Mouse (Mus musculus) CH12.LX (cell line): ENCODE measurements around the gene Krtap3-2.

Experiments used
- CTCF ChIP-seq, 2 experiments: IDR thresholded peaks in 1 of 2; conservative IDR thresholded peaks in 1 of 2; 2 replicates each; pipeline ENCODE4 v1.5.1; 2011 to 2012; ENCODE audit warnings: low read depth in 2 of 2, low read length in 2 of 2, improper control_type of control experiment in 1 of 2, inconsistent platforms in 1 of 2, mild to moderate bottlenecking in 1 of 2, moderate library complexity in 1 of 2
- E2F4 ChIP-seq: IDR thresholded peaks from 2 replicates; pipeline ENCODE4 v1.6.1; 2011; ENCODE audit warnings: low read depth, low read length, improper control_type of control experiment; ENCODE audit not compliant: insufficient replicate concordance
- ELF1 ChIP-seq: IDR thresholded peaks from 2 replicates; pipeline ENCODE4 v1.6.1; 2014; ENCODE audit warnings: low read depth, mild to moderate bottlenecking, inconsistent platforms, low read length, improper control_type of control experiment
- EP300 ChIP-seq: IDR thresholded peaks from 2 replicates; pipeline ENCODE4 v1.6.1; 2011; ENCODE audit warnings: low read length, improper control_type of control experiment
- KAT2A ChIP-seq: IDR thresholded peaks from 2 replicates; pipeline ENCODE4 v1.6.1; 2012; ENCODE audit warnings: low read length, improper control_type of control experiment, inconsistent platforms; ENCODE audit not compliant: insufficient replicate concordance
- PAX5 ChIP-seq: IDR thresholded peaks from 2 replicates; pipeline ENCODE4 v1.6.1; 2012; ENCODE audit warnings: low read length, inconsistent platforms, mixed read lengths
- RCOR1 ChIP-seq: conservative IDR thresholded peaks from 2 replicates; pipeline ENCODE4 v1.6.1; 2012; ENCODE audit warnings: low read depth, mild to moderate bottlenecking, inconsistent platforms, low read length, improper control_type of control experiment
- USF1 ChIP-seq: IDR thresholded peaks from 2 replicates; pipeline ENCODE4 v1.6.1; 2014; ENCODE audit warnings: low read depth, mild to moderate bottlenecking, inconsistent platforms, low read length, improper control_type of control experiment
- USF2 ChIP-seq: conservative IDR thresholded peaks from 2 replicates; pipeline ENCODE4 v1.6.1; 2011; ENCODE audit warnings: low read depth, low read length, improper control_type of control experiment

DNA sequence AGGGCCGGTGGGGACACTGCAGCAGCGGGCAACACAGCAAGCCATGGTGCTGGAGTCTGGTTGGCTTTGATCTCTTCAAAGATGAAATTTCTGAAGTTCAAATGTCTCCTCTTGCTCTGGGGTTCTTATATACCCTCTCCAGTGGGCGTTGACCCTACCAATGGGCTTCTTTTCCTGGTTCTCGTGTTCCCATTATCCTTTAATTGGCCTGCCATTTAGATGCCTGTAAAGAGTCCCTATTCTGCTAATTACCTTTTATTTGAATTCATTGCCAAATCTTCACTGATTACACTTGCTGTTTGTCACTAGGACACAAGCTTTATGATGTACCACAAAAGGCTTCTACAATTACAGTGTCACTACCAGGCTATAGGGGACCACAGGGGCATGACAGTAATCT is 5.9 kb downstream of the Krtap3-2 start, which contains the start of gene Krtap3-3:
- no peak for TF ChIP-seq E2F4
- TF ChIP-seq EP300, result no peak
- no peak for TF ChIP-seq CTCF (conservative IDR thresholded peaks at IDR 0.05 in 1 of 2, IDR thresholded peaks at IDR 0.05 in 1 of 2; ENCODE audit: low read depth in 2 of 2, low read length in 2 of 2)
- no peak for TF ChIP-seq USF2
- TF ChIP-seq USF1, result no peak
- TF ChIP-seq RCOR1, result no peak
- no peak for TF ChIP-seq PAX5
- TF ChIP-seq KAT2A, result no peak
- no peak for TF ChIP-seq ELF1
